Mouse (Mus musculus): ENCODE measurements around the gene Edc3. TPM values are rescaled to one million over a fixed set of nuclear protein-coding genes. Genes with fewer than 3 reads are reported as not detected.

The Edc3 gene
- 10 to 100 TPM; 13.3 to 16.1 TPM for total RNA-seq (2023)

GRCm38 (mm10) chr9:57708068-57708719, at the start of gene Edc3:
Gene Edc3, plus strand, starts transcription at chr9:57708540.

GRCm38 (mm10) chr9:57683520-57683919, 24.8 kb upstream of the Edc3 start, which contains the start of gene Cyp1a2:
Gene Cyp1a2, minus strand, starts transcription at chr9:57683703.

GRCm38 (mm10) chr9:57687751-57688150, 20.6 kb upstream of the Edc3 start, which contains the start of gene Cyp1a1:
Gene Cyp1a1, plus strand, starts transcription at chr9:57687928.

GRCm38 (mm10) chr9:57765364-57766351, 57.3 kb downstream of the Edc3 start, which contains the start of gene Clk3:
Gene Clk3, minus strand, starts transcription at chr9:57765860.

Other genes with a start within 250 kb of the Edc3 start
- gene Scamp5, start 240.5 kb upstream of the Edc3 start, total RNA-seq (2023) = under 1 TPM; 0.11 to 0.57 TPM
- not detected for gene Rpp25, start 204.5 kb upstream of the Edc3 start, total RNA-seq (2023)
- 100 to 1,000 TPM; 110 to 118 TPM for gene Cox5a, start 187.3 kb upstream of the Edc3 start, total RNA-seq (2023)
- gene Fam219b, start 171.0 kb upstream of the Edc3 start, total RNA-seq (2023) = 1 to 10 TPM; 8.2 to 9.1 TPM
- gene Mpi, start 155.8 kb upstream of the Edc3 start, total RNA-seq (2023) = 10 to 100 TPM; 10.6 to 11.7 TPM
- 100 to 1,000 TPM; 120 to 128 TPM for gene Scamp2, start 147.6 kb upstream of the Edc3 start, total RNA-seq (2023)
- gene Ulk3, start 119.1 kb upstream of the Edc3 start, total RNA-seq (2023) = 10 to 100 TPM; 31.1 to 32.8 TPM
- not detected for gene Cplx3, start 102.3 kb upstream of the Edc3 start, total RNA-seq (2023)
- gene Lman1l, start 87.8 kb upstream of the Edc3 start, total RNA-seq (2023) = not detected
- 100 to 1,000 TPM; 178 TPM for gene Csk, start 54.9 kb upstream of the Edc3 start, total RNA-seq (2023)
- not detected for gene Cyp1a2, start 24.8 kb upstream of the Edc3 start, total RNA-seq (2023)
- not detected for gene Cyp1a1, start 20.6 kb upstream of the Edc3 start, total RNA-seq (2023)
- gene Clk3, start 57.3 kb downstream of the Edc3 start, total RNA-seq (2023) = 100 to 1,000 TPM; 130 to 131 TPM
- gene Arid3b, start 128.3 kb downstream of the Edc3 start, total RNA-seq (2023) = 10 to 100 TPM; 41.0 to 44.8 TPM
- gene Ubl7, start 202.4 kb downstream of the Edc3 start, total RNA-seq (2023) = 10 to 100 TPM; 57.9 to 68.5 TPM
- gene Sema7a, start 231.6 kb downstream of the Edc3 start, total RNA-seq (2023) = 10 to 100 TPM; 23.3 to 25.0 TPM

Data from neutrophil, adult 83 days (primary cell).